Comparison of ENCODE assay signal across 26 mouse cellular contexts in genomic region chr13:17065552-17065951, GRCm38 (mm10).
"Had no signal": no experiment of that assay in that cellular context is flagged by ENCODE, and none has a peak within 500 bp of the region (broad histone marks: within the 10 kb centered on the region; RNA-seq: fewer than 3 reads in every experiment).

No protein-coding gene starts in this region.

- H3K36me3 ChIP-seq: heart, embryonic 10.5 days; heart, embryonic 12.5 days; hindbrain, embryonic 10.5 days; hindbrain, embryonic 12.5 days; intestine, embryonic 15.5 days; limb, embryonic 13.5 days; limb, embryonic 15.5 days; liver, embryonic 12.5 days had no signal

- DNase-seq: gastrocnemius, postnatal 14 days; gastrocnemius, postnatal 36 days; heart, adult 11 months; heart, adult 2 months; heart, postnatal 10 days; heart, postnatal 4 days; kidney, adult 18-20 months; kidney, adult 8-10 months; kidney, postnatal 10 days; kidney, postnatal 25 days; kidney, postnatal 4 days; left cerebral cortex, postnatal 4 days had no signal

- H3K4me1 ChIP-seq: heart, embryonic 10.5 days; heart, embryonic 12.5 days; hindbrain, embryonic 10.5 days; hindbrain, embryonic 12.5 days; intestine, embryonic 15.5 days; limb, embryonic 13.5 days; limb, embryonic 15.5 days; liver, embryonic 12.5 days had no signal

- H3K9me3 ChIP-seq: heart, embryonic 10.5 days; heart, embryonic 12.5 days; hindbrain, embryonic 10.5 days; hindbrain, embryonic 12.5 days; intestine, embryonic 15.5 days; limb, embryonic 13.5 days; limb, embryonic 15.5 days; liver, embryonic 12.5 days had no signal

- H3K9ac ChIP-seq: heart, embryonic 12.5 days; hindbrain, embryonic 12.5 days; hindbrain, embryonic 14.5 days; intestine, embryonic 15.5 days; limb, embryonic 13.5 days; limb, embryonic 15.5 days; liver, embryonic 12.5 days; liver, embryonic 14.5 days had no signal

- H3K4me3 ChIP-seq: heart, adult 2 months; heart, embryonic 10.5 days; heart, embryonic 12.5 days; hindbrain, embryonic 10.5 days; hindbrain, embryonic 12.5 days; intestine, embryonic 15.5 days; layer of hippocampus, adult 2 months; limb, embryonic 13.5 days; limb, embryonic 15.5 days; liver, embryonic 12.5 days had no signal

- H3K27ac ChIP-seq: heart, adult 2 months; heart, embryonic 10.5 days; hindbrain, embryonic 10.5 days; hindbrain, embryonic 12.5 days; hindbrain, embryonic 14.5 days; intestine, embryonic 15.5 days; layer of hippocampus, adult 2 months; limb, embryonic 13.5 days; limb, embryonic 15.5 days; liver, embryonic 12.5 days; liver, embryonic 14.5 days had no signal

- ATAC-seq: hindbrain, embryonic 16.5 days; inflammation-experienced regulatory T-cells, adult 6 months; intestine, embryonic 15.5 days; intestine, postnatal 0 days; liver, embryonic 12.5 days had no signal
